Mouse (Mus musculus) megakaryocyte, embryonic 14.5 days (primary cell): ENCODE data around the gene Gm21915. TPM values are rescaled to one million over a fixed set of nuclear protein-coding genes. Genes with fewer than 3 reads are reported as not detected.

Experiments used
- H3K27me3 ChIP-seq: replicated peaks from 2 replicates; pipeline ENCODE3; 2012; ENCODE audit warnings: inconsistent platforms
- H3K36me3 ChIP-seq: replicated peaks from 2 replicates; pipeline ENCODE3; 2012; ENCODE audit warnings: low read length, inconsistent platforms, mixed read lengths
- H3K4me1 ChIP-seq: 2 replicates; pipeline ENCODE4 v1.6.1; 2012; ENCODE audit warnings: inconsistent platforms
- H3K4me3 ChIP-seq: replicated peaks from 2 replicates; pipeline ENCODE3; 2012; ENCODE audit warnings: moderate library complexity, mild to moderate bottlenecking, inconsistent platforms
- H3K9me3 ChIP-seq: 2 replicates; pipeline ENCODE4 v1.6.1; 2012; ENCODE audit warnings: inconsistent platforms
- FLI1 ChIP-seq: IDR thresholded peaks from 2 replicates; pipeline ENCODE4 v1.6.1; 2012; ENCODE audit warnings: low read length, inconsistent platforms, mixed read lengths
- GATA1 ChIP-seq: IDR thresholded peaks from 3 replicates; pipeline ENCODE4 v1.6.1; 2012; ENCODE audit warnings: mixed read lengths, low read length, inconsistent platforms, borderline replicate concordance
- polyA plus RNA-seq: library from polyadenylated mRNA; stranded (reverse); fragments of >175 nt; gene quantifications from 2 replicates; pipeline ENCODE4 v1.2.3, GENCODE M21; 2012; ENCODE audit warnings: low replicate concordance; ENCODE audit not compliant: insufficient read depth

Gene Gm21915
- polyA plus RNA-seq, 1 experiment = not detected

DNA sequence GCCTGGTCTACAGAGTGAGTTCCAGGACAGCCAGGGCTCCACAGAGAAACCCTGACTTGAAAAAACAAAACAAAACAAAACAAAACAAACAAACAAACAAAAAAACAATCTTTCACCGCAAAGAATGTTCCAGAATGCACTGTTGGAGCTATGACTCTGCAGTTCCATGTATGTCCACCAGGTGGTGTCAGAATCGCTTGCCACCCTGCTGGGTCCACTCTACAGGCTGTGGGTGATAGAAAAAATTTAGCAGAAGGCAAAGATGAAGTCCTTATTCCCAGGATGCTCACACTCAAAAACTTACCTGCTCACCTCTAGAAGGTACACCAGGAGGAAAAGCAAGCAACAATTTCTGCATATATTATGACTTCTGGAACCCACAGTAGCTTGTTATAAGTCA is 34.4 kb upstream of the Gm21915 start:
- Histone ChIP-seq H3K4me3 (no peak overlapping the region), H3K36me3 (no peaks in the 10 kb centered on the region), H3K9me3 (no peaks in the 10 kb centered on the region), H3K27me3 (peaks cover 13% of the 10 kb centered on the region), H3K4me1 (peaks cover 29% of the 10 kb centered on the region)
- TF ChIP-seq GATA1 = no peak
- no peak for TF ChIP-seq FLI1

DNA sequence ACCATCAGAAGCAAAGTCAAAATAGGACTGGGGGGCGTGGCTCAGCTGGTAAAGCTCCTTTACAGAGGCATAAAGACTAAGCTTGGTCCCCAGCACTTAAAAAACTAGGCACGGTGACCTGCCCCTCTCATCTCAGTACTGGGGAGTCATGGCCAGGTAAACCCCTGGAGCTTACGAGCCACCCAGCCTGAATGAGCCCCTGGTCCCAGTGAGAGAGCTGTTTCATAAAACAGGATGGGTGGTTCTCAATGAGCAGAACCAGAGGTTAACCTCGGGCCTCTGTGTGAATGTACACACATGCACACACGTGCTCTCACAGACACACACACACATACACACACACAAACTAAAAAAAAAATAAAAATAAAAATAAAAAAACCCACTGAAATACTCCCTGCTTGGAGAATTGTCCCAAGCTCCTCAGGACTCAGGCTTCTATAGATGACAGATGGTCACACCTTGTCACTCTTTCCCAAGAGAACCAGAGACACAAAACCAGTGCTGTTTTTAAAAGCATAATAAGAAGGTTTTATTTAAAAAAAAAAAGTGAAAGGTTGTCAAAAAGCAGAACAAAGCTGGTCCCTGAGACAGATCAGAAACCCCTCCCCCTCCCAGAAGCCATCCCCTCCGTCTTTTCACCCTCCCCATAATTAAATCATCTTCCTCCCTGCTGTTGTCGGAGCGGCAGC is 32.6 kb upstream of the Gm21915 start:
- H3K9me3 ChIP-seq = no peaks in the 10 kb centered on the region
- no peak for TF ChIP-seq GATA1
- no peak for TF ChIP-seq FLI1
- peak overlapping the region; percentile 76 for H3K4me3 ChIP-seq
- no peaks in the 10 kb centered on the region for H3K36me3 ChIP-seq
- peaks cover 28% of the 10 kb centered on the region for H3K4me1 ChIP-seq
- peaks cover 24% of the 10 kb centered on the region for H3K27me3 ChIP-seq

DNA sequence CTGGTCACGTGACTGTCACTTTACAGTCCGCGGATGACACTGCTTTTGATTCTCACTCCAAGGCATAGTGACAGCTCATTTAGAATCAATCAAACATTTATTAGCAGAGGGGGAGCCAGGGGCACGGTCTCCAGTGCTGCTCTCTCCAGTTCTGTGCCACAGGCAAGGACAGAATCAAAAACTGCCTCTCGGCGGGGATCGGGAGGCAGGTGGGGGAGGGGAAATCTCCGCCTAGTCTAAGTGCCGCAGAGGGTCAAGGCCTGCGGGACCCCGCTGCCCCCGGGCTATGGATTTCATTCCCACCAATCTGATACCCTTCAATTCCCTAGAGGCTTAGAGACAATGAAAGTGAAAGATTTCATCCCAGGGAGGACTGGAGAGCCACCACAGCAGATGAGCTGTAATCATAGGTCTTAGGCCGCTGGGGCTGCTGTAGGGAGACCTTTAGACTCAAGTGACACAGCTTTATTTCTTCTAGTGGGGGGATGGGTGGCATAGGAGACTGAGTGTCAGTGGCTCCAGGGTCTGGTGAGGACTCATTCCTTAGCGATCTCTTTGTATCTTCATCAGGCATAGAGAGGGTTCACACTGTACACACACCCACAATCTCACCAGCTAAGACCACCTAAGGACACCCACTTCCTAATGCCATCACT is 31.9 kb upstream of the Gm21915 start:
- no peaks in the 10 kb centered on the region for H3K9me3 ChIP-seq
- H3K27me3 ChIP-seq = peaks cover 25% of the 10 kb centered on the region
- peaks cover 30% of the 10 kb centered on the region for H3K4me1 ChIP-seq
- no peaks in the 10 kb centered on the region for H3K36me3 ChIP-seq
- TF ChIP-seq GATA1 = no peak
- TF ChIP-seq FLI1 = no peak
- peak overlapping the region; percentile 76 for H3K4me3 ChIP-seq

DNA sequence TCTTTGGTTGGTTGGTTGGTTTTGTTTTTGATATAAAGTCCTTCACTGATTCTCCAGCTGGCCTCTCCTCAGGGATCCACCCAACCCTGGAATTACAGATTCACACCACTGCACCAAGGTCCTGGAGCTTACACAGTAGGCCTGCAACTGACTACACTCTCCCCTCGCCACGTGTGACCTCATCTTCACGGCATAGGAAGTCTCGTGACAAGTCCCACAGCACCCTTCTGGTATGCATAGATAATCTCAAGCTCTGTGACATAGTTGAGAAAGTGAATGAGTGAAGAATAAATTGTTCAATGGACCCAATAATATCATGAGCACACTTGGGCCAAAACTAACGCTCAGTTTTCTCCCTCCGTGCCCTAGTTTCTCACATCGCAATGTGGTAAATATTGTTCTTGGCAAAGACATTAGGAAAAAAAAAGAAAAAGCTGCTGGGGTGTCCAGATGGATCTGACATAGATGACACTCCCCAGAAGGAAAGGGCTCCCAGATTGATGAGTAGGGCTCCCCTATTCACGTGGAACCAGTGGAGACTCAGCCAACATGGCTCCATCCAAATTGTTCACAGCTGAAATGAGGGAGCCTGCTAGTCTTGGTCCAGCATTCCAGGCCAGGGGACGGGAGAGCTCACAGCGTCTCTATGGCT is 30.8 kb upstream of the Gm21915 start:
- no peak for TF ChIP-seq FLI1
- no peak for TF ChIP-seq GATA1
- no peaks in the 10 kb centered on the region for H3K36me3 ChIP-seq
- H3K9me3 ChIP-seq = no peaks in the 10 kb centered on the region
- H3K27me3 ChIP-seq = peaks cover 25% of the 10 kb centered on the region
- H3K4me1 ChIP-seq = peaks cover 24% of the 10 kb centered on the region
- peak overlapping the region; percentile 24 for H3K4me3 ChIP-seq

DNA sequence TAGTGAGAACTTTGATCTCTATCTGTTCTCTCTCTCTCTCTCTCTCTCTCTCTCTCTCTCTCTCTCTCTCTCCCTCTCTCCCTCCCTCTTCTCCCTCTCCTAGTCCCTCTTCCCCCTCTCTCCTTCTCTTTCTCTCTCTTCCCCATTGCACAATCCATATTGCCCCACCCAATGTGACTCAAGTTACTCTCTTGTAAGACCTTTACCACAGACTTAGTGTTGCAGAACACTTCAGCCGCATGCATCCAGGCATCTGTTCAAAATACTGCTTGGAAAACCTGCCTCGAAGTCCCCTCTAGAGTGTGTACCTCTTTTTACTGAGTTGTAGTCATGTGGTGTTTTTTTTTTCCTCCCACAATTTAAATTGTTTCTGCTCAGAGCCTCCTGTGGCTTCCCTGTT is 29.1 kb upstream of the Gm21915 start:
- peaks cover 19% of the 10 kb centered on the region for H3K4me1 ChIP-seq
- no peaks in the 10 kb centered on the region for H3K36me3 ChIP-seq

DNA sequence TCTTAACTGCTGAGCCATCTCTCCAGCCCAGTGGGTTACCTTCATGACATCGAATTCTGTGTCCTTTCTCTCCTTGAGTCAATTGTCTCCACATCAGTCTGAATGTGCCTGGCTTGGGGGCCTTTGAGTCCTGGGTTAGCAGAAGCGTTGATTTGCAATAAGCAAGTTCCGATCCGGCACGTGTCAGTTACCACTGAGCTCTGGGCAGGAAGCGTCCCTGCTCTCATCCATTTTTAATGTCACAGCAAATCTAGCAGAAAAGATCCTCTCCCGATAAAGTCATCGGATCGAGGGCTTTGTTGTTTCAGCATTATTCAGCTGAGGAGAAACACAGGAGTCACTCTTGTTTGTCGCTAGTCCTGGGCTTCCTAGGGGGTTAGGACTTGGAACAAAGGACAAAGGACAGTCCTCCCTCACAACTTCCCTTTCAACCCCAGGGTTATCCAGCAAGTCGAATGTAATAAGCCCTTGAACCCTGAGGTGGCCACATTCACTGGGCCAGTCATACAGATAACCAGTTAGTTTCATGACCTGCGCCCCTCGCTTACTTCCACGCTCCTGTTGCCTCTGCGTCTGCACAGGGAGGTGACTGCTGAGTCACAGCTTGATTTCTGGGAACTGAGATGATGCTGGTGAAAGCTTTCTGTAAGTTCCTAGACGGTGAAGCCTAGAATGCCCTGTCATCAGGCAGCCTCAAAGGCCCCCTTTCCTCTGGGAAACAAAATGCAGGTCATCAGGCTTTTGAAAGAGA is 27.8 kb upstream of the Gm21915 start:
- no peak for TF ChIP-seq GATA1
- no peak for TF ChIP-seq FLI1
- H3K4me1 ChIP-seq = peaks cover 19% of the 10 kb centered on the region
- H3K4me3 ChIP-seq = peak overlapping the region; percentile 7

More for the DNA sequence above, 29.1 kb upstream of the Gm21915 start:
- H3K4me3 ChIP-seq = no peak overlapping the region
- H3K9me3 ChIP-seq = no peaks in the 10 kb centered on the region
- H3K27me3 ChIP-seq = peaks cover 23% of the 10 kb centered on the region
- TF ChIP-seq FLI1 (no peak), GATA1 (no peak)

DNA sequence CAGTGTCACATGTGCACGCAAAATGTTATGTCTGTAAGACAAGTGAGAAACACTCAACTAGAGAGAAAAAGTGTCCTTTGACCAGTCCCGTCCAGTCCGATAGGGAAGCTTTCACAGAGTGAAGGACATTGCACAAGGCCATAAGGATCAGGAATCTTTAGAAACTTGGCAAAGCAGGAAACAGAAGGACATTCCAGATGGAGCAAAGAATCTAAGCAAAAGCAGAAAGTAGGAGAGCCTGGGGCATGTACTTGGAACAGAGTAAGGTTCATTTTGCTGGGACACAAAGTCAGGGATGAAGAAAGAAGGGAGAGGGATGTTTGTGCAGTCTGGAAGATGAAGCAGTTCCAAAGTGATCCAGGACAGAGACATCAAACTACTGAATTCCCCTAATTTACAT is 21.0 kb upstream of the Gm21915 start:
- TF ChIP-seq GATA1 (no peak), FLI1 (no peak)
- H3K27me3 ChIP-seq = peaks cover 6% of the 10 kb centered on the region
- no peak overlapping the region for H3K4me3 ChIP-seq
- no peaks in the 10 kb centered on the region for H3K9me3 ChIP-seq
- no peaks in the 10 kb centered on the region for H3K4me1 ChIP-seq
- no peaks in the 10 kb centered on the region for H3K36me3 ChIP-seq

More for the DNA sequence above, 27.8 kb upstream of the Gm21915 start:
- no peaks in the 10 kb centered on the region for H3K9me3 ChIP-seq
- H3K36me3 ChIP-seq = no peaks in the 10 kb centered on the region
- H3K27me3 ChIP-seq = peaks cover 19% of the 10 kb centered on the region

DNA sequence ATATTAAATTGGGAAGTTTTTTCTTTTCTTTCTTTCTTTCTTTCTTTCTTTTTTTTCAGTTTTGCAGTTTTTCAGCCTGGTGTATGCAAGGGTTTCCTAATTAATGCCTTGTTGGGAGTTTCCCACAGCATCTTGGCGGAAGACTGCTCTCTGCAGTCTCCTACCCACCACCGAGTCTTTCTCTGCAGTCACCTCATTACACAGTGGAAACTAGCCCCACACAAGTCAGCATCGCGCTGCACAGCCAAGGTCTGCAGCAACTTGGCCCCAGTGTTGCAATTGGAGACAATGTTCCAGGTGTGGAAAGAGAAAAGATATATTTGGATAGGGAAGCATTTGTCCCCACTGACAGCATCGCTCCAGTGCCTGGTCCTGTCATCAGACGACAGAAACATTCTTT is 20.4 kb upstream of the Gm21915 start:
- no peak overlapping the region for H3K4me3 ChIP-seq
- no peaks in the 10 kb centered on the region for H3K9me3 ChIP-seq
- H3K4me1 ChIP-seq = no peaks in the 10 kb centered on the region
- H3K27me3 ChIP-seq = peaks cover 6% of the 10 kb centered on the region
- TF ChIP-seq FLI1 (no peak), GATA1 (no peak)
- no peaks in the 10 kb centered on the region for H3K36me3 ChIP-seq

DNA sequence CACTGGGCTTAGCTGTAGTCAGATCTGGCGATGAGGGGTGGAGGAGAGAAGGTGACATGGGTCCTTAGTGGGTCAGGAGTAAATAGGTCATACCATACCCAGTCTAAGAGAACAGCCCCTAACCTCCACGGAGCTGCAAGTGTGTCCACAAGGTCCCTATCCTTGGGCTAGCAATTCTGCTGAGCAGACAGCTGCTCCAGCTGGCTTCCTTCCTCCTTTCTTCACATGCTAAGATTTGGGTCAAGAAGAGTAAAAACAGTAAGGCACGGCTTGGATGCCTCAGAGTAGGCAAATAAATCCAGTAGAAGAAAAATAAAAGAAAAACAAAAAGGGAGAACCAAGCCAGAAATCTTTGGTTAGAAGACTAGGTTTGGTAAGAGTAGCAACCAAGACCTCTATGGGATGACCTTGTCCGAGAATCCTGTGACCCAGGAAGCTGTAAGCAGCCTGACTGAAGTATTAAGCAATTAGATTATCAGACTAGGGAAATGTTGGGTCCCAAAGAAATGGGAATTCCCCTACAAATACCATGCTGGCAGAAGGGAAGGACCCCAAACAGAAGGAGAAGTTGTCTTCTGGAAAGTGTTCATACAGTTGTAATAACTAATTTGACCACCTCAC is 19.1 kb upstream of the Gm21915 start:
- Histone ChIP-seq H3K4me3 (no peak overlapping the region), H3K9me3 (no peaks in the 10 kb centered on the region), H3K36me3 (no peaks in the 10 kb centered on the region), H3K4me1 (no peaks in the 10 kb centered on the region), H3K27me3 (peaks cover 4% of the 10 kb centered on the region)
- no peak for TF ChIP-seq GATA1
- TF ChIP-seq FLI1 = no peak

DNA sequence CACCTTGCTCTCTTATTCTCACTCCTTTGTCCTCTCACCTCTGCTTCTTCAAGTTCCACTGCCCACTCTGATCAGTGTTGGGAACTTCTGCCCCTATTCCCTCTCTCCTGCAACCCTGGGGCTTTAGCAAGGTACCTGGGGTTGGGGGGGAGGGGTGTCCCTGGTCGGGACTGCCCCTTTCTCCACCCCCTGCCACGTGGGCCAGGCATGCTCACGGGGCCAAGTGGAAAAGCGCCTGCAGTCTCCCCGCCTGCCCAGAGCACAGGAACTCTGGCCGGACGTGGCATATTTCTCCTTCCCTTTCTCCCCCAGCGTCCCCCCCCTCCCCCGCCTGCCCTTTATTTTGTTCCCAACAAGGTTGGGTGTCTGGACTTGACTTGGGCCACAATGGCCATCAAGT is 17.7 kb upstream of the Gm21915 start:
- H3K9me3 ChIP-seq = no peaks in the 10 kb centered on the region
- H3K4me1 ChIP-seq = no peaks in the 10 kb centered on the region
- peaks cover 4% of the 10 kb centered on the region for H3K27me3 ChIP-seq
- no peak for TF ChIP-seq FLI1
- TF ChIP-seq GATA1 = no peak
- no peak overlapping the region for H3K4me3 ChIP-seq
- H3K36me3 ChIP-seq = no peaks in the 10 kb centered on the region
